Mouse (Mus musculus): ENCODE results near the gene Tex22.

Tex22 gene

GRCm38 (mm10) chr12:113056089-113056488, 18.2 kb upstream of the Tex22 start:
- DNase-seq (ENCODE audit: low read depth, low spot score), result no peak

DNA sequence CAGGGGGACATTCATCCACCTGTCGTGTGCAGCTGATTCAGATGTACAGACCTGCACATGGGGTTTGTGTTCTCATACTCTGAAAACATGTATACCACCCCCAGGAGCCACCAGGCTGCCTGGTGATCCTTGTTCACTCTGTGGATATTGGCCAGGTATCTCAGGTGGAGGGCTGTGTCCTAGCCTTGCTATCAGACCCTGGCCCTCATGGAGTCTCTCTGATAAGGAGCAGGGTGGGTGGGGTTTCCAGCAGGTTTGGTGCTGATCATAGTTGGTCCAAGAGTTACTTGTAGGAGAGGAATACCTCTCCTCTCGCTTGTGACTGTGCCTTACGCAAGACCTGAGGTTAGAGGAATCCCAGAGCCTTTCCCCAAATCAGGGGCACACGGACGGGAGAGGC, 14.1 kb upstream of the Tex22 start:
- no peak for DNase-seq (ENCODE audit: low read depth, low spot score)

- DNase-seq (ENCODE audit: low read depth, low spot score), result no peak
Measured at GRCm38 (mm10) chr12:113061606-113062005, 12.7 kb upstream of the Tex22 start.

DNA sequence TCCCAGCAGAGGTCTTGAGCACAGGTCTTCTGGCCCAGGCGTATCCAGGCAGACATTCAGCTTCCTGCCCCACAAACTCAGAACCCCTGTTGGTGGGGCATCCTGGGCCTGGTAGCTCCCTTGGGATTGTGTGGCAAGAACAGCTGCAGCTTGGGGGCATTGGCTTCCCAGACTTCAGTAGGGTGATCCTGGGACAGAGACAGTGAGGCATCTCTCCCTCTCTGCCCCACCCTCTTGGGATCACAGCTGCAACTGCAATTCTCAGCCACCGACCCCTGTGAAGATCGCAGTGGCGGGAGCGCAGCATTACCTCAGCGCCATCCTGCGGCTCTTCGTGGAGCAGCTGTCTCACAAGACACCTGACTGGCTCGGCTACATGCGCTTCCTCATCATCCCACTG, 12.1 kb upstream of the Tex22 start:
- DNase-seq (ENCODE audit: low read depth, low spot score), result no peak

DNA sequence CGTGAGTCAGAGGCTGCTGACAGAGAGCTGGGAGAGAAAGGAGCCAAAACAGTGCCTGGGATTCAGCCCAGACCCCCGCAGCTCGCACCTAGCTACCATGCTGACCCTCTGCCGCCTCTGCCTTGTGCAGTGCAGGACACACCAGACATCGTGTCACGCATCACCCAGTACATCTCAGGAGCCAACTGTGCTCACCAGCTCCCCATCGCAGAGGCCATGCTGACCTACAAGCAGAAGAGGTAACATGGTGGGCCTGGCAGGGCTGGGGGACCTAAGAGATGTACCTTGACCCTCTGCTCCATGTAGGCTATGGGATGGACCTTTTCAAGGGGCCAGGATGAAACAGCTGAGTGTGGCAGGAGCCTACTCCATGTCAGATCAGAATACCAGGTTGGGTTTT, 10.6 kb upstream of the Tex22 start:
- DNase-seq (ENCODE audit: low read depth, low spot score), result no peak

DNA sequence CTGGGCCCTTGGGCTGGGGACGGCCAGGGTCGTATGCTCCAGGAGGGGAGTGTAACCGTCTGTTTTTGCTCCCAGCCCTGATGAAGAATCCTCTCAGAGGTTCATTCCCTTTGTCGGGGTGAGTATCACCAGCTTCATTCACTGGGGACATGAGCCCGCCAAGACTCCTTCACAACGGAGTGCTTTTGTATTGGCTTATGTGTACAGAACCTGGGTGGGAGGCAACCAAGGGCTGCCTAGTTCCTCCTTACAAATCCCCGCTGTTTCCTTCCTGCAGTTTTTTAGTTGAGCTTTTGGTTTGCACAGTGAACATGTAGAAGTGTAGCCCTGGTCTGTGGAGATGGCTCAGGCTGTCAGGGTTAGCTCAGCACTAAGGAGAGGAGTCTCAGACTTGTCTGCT, 6.3 kb upstream of the Tex22 start:
- DNase-seq (ENCODE audit: low read depth, low spot score), result no peak

DNA sequence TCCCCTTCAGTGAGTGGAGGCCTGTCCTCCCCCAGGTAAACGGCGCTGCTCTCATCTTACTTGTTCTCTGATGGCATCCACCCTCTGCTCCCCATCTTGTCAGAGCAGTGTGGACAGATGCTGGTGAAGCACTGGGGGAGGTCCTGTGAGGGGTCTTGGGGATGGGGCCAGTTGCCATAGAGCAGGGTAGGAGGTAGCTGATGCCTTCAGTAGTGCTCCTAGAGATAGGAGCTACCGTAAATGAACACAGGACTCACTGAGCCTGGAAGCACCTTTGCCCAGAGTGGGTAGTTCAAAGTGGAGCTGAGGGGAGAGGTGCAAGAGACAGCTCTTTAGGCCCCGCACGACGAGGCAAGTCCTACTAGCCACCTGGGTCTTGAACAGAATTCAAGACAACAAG, 4.9 kb upstream of the Tex22 start:
- DNase-seq (ENCODE audit: low read depth, low spot score), result no peak

GRCm38 (mm10) chr12:113071321-113071720, 3.0 kb upstream of the Tex22 start:
- DNase-seq (ENCODE audit: low read depth, low spot score), result peak; percentile 10

GRCm38 (mm10) chr12:113071827-113072226, 2.5 kb upstream of the Tex22 start:
- DNase-seq (ENCODE audit: low read depth, low spot score), result no peak

- peak; percentile 19 for DNase-seq (ENCODE audit: low read depth, low spot score)
Measured at GRCm38 (mm10) chr12:113073420-113074328, 628 bp upstream of the Tex22 start.

DNA sequence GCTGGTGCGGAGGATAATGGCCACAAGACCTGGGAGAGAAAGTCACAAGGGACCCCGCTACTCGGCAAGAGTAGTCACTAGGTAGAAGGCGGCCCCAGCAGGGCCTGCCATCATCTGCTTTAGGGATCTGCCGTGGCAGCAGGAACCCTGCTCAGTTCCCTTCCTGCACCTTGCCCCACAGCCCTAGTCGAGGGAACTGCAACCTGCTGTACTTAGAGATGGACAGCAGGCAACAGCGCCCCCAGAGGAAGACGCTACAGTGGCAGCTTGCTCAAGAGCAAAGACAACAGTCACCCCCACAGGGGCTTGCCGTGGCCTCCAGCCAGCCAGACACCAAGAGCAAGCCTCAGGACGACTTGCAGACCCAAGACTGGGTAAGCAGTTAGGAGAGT, 757 bp downstream of the Tex22 start:
- DNase-seq (ENCODE audit: low read depth, low spot score), result peak; percentile 74

DNA sequence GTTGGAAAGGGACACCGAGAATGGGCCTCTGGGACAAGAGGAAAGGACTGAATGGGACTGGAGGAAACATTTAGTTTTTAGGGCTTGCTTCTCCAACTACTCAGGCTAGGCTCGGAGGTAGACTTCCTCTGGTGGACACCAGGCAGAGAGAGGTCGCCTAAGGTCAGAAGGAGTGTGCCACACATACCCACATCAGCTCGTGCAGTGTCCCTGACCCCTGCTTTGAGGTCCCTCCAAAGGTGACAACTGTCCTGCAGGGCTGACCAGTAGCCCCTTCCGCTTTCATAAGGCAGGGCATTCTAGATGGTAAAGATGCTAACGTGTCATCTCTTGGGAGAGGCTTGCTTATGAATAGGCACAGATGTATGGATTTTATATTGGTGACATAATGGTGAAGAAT, 1.2 kb downstream of the Tex22 start:
- DNase-seq (ENCODE audit: low read depth, low spot score), result no peak

DNA sequence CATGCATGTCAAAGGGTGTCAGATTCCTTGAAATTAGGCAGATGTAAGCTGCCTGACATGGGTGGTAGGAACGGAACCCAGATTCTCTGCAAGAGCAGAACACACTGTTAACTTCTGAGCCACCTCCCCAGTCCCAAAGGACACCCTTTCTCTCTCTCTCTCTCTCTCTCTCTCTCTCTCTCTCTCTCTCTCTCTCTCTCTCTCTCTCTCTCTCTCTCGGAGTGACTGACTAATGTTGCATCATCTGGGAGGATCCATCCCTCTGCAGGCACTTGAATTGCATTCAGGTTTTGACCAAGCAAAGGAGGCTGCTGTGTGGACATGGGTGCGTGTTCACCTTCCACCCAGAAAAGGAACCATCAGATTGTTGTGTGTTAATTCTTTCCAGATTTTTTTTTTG, 13.0 kb downstream of the Tex22 start:
- DNase-seq (ENCODE audit: low read depth, low spot score), result no peak

- DNase-seq (ENCODE audit: low read depth, low spot score), result no peak
Measured at GRCm38 (mm10) chr12:113088026-113088425, 13.7 kb downstream of the Tex22 start.

DNA sequence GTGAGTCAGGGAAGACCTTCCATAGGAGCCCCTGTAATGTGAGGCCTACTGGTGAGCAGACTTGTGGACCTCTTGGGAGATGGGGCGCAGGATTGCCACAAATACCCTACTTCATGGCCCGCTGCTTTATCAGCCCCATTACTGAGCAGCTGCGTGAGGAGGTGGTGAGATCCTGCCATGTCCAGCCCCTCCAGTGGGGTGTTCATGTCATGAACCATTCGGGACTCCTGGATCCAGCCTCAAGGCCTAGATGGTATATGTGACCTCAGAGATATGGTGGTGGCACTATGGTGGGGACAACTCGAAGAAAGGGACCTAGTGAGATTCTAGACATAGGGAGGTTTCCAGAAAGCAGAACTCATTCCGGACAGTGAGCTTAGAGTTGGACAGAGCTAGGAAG, 14.8 kb downstream of the Tex22 start:
- no peak for DNase-seq (ENCODE audit: low read depth, low spot score)

DNA sequence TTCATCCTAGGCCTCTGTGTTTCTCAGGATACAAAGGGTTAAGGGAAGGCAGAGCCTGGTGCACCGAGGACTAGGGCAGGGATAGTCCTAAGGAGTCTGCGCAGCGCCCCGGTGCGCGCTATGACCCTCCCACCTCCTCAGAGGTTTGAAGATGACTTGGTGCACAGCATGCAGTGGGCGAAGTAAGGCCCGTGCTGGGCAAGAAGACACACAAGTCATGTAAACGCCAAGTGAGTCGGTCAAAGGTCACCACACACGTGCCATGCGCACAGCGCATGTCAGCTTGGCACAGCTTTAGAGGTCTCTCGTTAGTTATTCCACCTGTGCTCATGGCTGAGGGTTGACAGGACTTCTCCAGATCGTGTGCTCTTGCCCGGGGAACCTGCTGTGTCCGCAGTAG, 15.8 kb downstream of the Tex22 start:
- DNase-seq (ENCODE audit: low read depth, low spot score), result no peak

DNA sequence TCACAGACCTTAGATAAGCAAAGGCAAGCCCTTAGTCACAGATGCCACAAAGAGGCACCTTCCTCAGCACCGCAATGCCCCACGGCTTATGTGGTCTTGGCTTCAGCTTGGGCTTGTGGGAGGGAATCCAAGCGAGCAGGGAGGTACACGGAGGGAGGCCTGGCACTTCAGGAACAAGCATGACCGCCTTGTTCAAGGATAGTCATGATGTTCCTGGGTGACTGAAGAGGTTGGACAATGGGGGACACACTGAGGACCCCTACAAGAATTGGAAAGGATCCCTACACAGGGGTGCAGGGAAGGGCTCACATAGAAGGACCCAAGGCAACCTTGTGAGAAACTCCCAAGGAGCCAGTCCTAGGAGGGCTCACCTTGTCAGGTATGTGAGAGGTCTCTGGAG, 22.7 kb downstream of the Tex22 start:
- DNase-seq (ENCODE audit: low read depth, low spot score), result no peak

GRCm38 (mm10) chr12:113097749-113098281, 23.5 kb downstream of the Tex22 start, which contains the start of gene Mta1:
Gene Mta1 (plus strand): TSS chr12:113098278.
- DNase-seq (ENCODE audit: low read depth, low spot score), result no peak

DNA sequence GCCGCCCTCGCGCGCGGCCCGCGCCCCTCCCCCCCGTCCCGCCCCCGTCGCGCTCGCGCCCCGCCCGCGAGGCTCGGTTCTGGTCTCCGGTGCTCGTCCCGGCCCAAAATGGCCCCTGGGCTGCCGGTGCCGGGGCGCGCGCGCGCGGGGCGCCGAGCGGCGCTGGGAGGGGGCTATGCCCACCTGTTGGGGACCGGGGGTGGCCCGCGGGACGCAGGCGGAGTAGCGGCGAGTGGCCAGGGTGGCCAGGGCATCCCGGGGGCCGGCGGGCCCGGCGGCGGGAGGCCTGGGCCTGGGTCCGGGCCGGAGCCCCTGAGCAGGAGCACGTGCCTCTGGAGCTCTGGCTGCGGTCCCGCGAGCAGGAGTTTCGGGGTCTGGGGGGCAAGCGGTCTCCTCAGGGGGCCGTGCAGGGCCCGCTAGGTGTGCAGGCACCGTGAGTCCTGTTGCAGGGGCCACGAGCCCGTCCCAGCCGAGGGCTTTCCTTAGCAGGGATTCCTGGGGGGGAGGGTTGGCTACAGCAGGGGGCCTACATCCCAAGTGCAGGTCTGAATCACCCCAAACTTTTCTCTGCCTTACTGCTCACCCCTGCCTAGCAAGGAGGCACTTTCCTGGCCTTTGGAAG, 24.3 kb downstream of the Tex22 start:
- no peak for DNase-seq (ENCODE audit: low read depth, low spot score)

- DNase-seq (ENCODE audit: low read depth, low spot score), result no peak
Measured at GRCm38 (mm10) chr12:113099470-113100237, 25.4 kb downstream of the Tex22 start.

- no peak for DNase-seq (ENCODE audit: low read depth, low spot score)
Measured at GRCm38 (mm10) chr12:113100448-113101076, 26.3 kb downstream of the Tex22 start.

Measured in telencephalon, adult 2 months (tissue).